Mouse (Mus musculus) CD4-positive helper T cell, adult 2 months (primary cell): ENCODE data around the gene Nr1h4.

Experiments used
- DNase-seq: peaks from one replicate; pipeline ENCODE4 v3.0.0-alpha.2; 2012; ENCODE audit warnings: low read depth, missing footprints, low spot score

Nr1h4 gene

GRCm38 (mm10) chr10:89521790-89522431 is 11.5 kb downstream of the Nr1h4 start:
- peak; percentile 24 for DNase-seq

- DNase-seq = no peak
Measured at GRCm38 (mm10) chr10:89520381-89520780, 13.0 kb downstream of the Nr1h4 start.

- no peak for DNase-seq
Measured at GRCm38 (mm10) chr10:89519226-89519625, 14.2 kb downstream of the Nr1h4 start.

GRCm38 (mm10) chr10:89518365-89518764 is 15.0 kb downstream of the Nr1h4 start:
- no peak for DNase-seq

- DNase-seq = no peak
Measured at GRCm38 (mm10) chr10:89515813-89516212, 17.6 kb downstream of the Nr1h4 start.

GRCm38 (mm10) chr10:89512562-89512961 is 20.8 kb downstream of the Nr1h4 start:
- DNase-seq = no peak

- no peak for DNase-seq
Measured at GRCm38 (mm10) chr10:89510547-89510946, 22.8 kb downstream of the Nr1h4 start.

GRCm38 (mm10) chr10:89508567-89508966 is 24.8 kb downstream of the Nr1h4 start:
- DNase-seq = no peak

GRCm38 (mm10) chr10:89506479-89506878 is 26.9 kb downstream of the Nr1h4 start:
- DNase-seq = no peak

GRCm38 (mm10) chr10:89505592-89505955 is 27.8 kb downstream of the Nr1h4 start:
- DNase-seq = no peak

- DNase-seq = no peak
Measured at GRCm38 (mm10) chr10:89504952-89505591, 28.3 kb downstream of the Nr1h4 start.

- no peak for DNase-seq
Measured at GRCm38 (mm10) chr10:89502986-89503560, 30.3 kb downstream of the Nr1h4 start.

- no peak for DNase-seq
Measured at GRCm38 (mm10) chr10:89501902-89502301, 31.5 kb downstream of the Nr1h4 start.

- no peak for DNase-seq
Measured at GRCm38 (mm10) chr10:89495537-89495936, 37.8 kb downstream of the Nr1h4 start.

- DNase-seq = no peak
Measured at GRCm38 (mm10) chr10:89491321-89491720, 42.1 kb downstream of the Nr1h4 start.

- DNase-seq = no peak
Measured at GRCm38 (mm10) chr10:89490250-89490649, 43.1 kb downstream of the Nr1h4 start.

- no peak for DNase-seq
Measured at GRCm38 (mm10) chr10:89489459-89489858, 43.9 kb downstream of the Nr1h4 start.

- DNase-seq = no peak
Measured at GRCm38 (mm10) chr10:89486995-89487742, 46.2 kb downstream of the Nr1h4 start.

GRCm38 (mm10) chr10:89484907-89485306 is 48.5 kb downstream of the Nr1h4 start:
- DNase-seq = no peak

GRCm38 (mm10) chr10:89483812-89484602 is 49.4 kb downstream of the Nr1h4 start:
- no peak for DNase-seq

GRCm38 (mm10) chr10:89483113-89483512 is 50.3 kb downstream of the Nr1h4 start:
- DNase-seq = no peak
